Mouse (Mus musculus) adrenal gland, adult 2 months (tissue): Measurements from ENCODE around the gene Cort. TPM values are rescaled to one million over a fixed set of nuclear protein-coding genes. Genes with fewer than 3 reads are reported as not detected.
"Not testable (repeated sequence)": the region's sequence is repeated elsewhere in the genome, so short reads cannot be mapped to it uniquely, and the experiment has no call there.

Experiments used
- DNase-seq: peaks from one replicate; pipeline ENCODE4 v3.0.0; 2021
- long read RNA-seq: library from polyadenylated mRNA; stranded (forward); transcript quantifications from one replicate; pipeline ENCODE4 v2.0.0, GENCODE M21; 2021
- polyA plus RNA-seq: library from polyadenylated mRNA; depleted of rRNA; stranded (reverse); fragments of >200 nt; gene quantifications from 2 replicates; pipeline ENCODE4 v1.2.3, GENCODE M21; 2012; rRNA removed
- total RNA-seq, 2 experiments: library from RNA; stranded (reverse); gene quantifications; 2 replicates each; pipeline ENCODE4 v1.2.3; 2021

Gene Cort
- 1 to 10 TPM; 1.2 TPM for total RNA-seq
- polyA plus RNA-seq: not detected in 2 replicates
- long read RNA-seq: 0 reads

- DNase-seq: no peak
These were observed at the start of gene Cort for GRCm38 (mm10) chr4:149126663-149127062. Cort (minus strand) TSS chr4:149126763.

- no peak for DNase-seq
These were observed 47.1 kb upstream of the Cort start for GRCm38 (mm10) chr4:149173661-149174060.

- peak; percentile 49 for DNase-seq
These were observed 46.1 kb upstream of the Cort start for GRCm38 (mm10) chr4:149172666-149173065.

- DNase-seq: no peak
These were observed 45.5 kb upstream of the Cort start for GRCm38 (mm10) chr4:149172083-149172482.

- peak; percentile 70 for DNase-seq
These were observed 45.0 kb upstream of the Cort start for GRCm38 (mm10) chr4:149171581-149171981.

- peak; percentile 58 for DNase-seq
These were observed 43.9 kb upstream of the Cort start for GRCm38 (mm10) chr4:149170394-149170931.

- not testable (repeated sequence) for DNase-seq
These were observed 43.4 kb upstream of the Cort start for GRCm38 (mm10) chr4:149169926-149170325.

GRCm38 (mm10) chr4:149168016-149168415 lies 41.5 kb upstream of the Cort start:
- no peak for DNase-seq

- no peak for DNase-seq
These were observed 40.5 kb upstream of the Cort start for GRCm38 (mm10) chr4:149166957-149167611.

- peak; percentile 98 for DNase-seq
These were observed 39.8 kb upstream of the Cort start, which contains the start of gene Pgd for GRCm38 (mm10) chr4:149166215-149166946. Pgd (minus strand) TSS chr4:149166771.

GRCm38 (mm10) chr4:149164150-149164549 lies 37.6 kb upstream of the Cort start:
- DNase-seq: no peak

- DNase-seq: no peak
These were observed 36.6 kb upstream of the Cort start for GRCm38 (mm10) chr4:149163196-149163595.

GRCm38 (mm10) chr4:149161166-149161565 lies 34.6 kb upstream of the Cort start:
- DNase-seq: peak; percentile 66

- no peak for DNase-seq
These were observed 33.3 kb upstream of the Cort start for GRCm38 (mm10) chr4:149159891-149160290.

GRCm38 (mm10) chr4:149159203-149159602 lies 32.6 kb upstream of the Cort start:
- DNase-seq: no peak

- no peak for DNase-seq
These were observed 30.9 kb upstream of the Cort start for GRCm38 (mm10) chr4:149157415-149157973.

GRCm38 (mm10) chr4:149155711-149156110 lies 29.1 kb upstream of the Cort start:
- DNase-seq: peak; percentile 68

- no peak for DNase-seq
These were observed 28.3 kb upstream of the Cort start for GRCm38 (mm10) chr4:149154859-149155258.

GRCm38 (mm10) chr4:149150721-149151120 lies 24.2 kb upstream of the Cort start:
- no peak for DNase-seq

- peak; percentile 78 for DNase-seq
These were observed 23.7 kb upstream of the Cort start for GRCm38 (mm10) chr4:149150256-149150655.

GRCm38 (mm10) chr4:149149611-149150010 lies 23.0 kb upstream of the Cort start:
- peak; percentile 88 for DNase-seq

GRCm38 (mm10) chr4:149149196-149149595 lies 22.6 kb upstream of the Cort start:
- no peak for DNase-seq

- DNase-seq: no peak
These were observed 21.5 kb upstream of the Cort start for GRCm38 (mm10) chr4:149148084-149148483.
